Mouse (Mus musculus) lung, embryonic 15.5 days (tissue): ENCODE data around the gene Tspan18. TPM values are rescaled to one million over a fixed set of nuclear protein-coding genes. Genes with fewer than 3 reads are reported as not detected.

Experiments used
- ATAC-seq: fragments of 200-750 bp; cut with Nextera tagmentation; 2 replicates; pipeline ENCODE4 v1.8.0; 2017; ENCODE audit warnings: moderate number of reproducible peaks, borderline replicate concordance; ENCODE audit not compliant: low FRiP score, low TSS enrichment; ENCODE audit errors: extremely low read depth
- H3K27ac ChIP-seq: fragments of 300-500 bp; sonication (generic); 2 replicates; pipeline ENCODE4 v1.5.1; 2015; ENCODE audit warnings: moderate library complexity, mild to moderate bottlenecking, inconsistent platforms
- H3K27me3 ChIP-seq: fragments of 300-500 bp; sonication (generic); 2 replicates; pipeline ENCODE4 v1.6.1; 2015; ENCODE audit warnings: inconsistent platforms
- H3K36me3 ChIP-seq: fragments of 300-500 bp; sonication (generic); 2 replicates; pipeline ENCODE4 v1.6.1; 2015; ENCODE audit warnings: inconsistent platforms
- H3K4me1 ChIP-seq: fragments of 300-500 bp; sonication (generic); 2 replicates; pipeline ENCODE4 v1.6.1; 2015; ENCODE audit warnings: inconsistent platforms
- H3K4me2 ChIP-seq: fragments of 300-500 bp; sonication (generic); 2 replicates; pipeline ENCODE4 v1.6.1; 2015; ENCODE audit warnings: inconsistent platforms, mild to moderate bottlenecking, moderate library complexity
- H3K4me3 ChIP-seq: fragments of 300-500 bp; sonication (generic); 2 replicates; pipeline ENCODE4 v1.5.1; 2015; ENCODE audit warnings: mild to moderate bottlenecking, inconsistent platforms
- H3K9ac ChIP-seq: fragments of 300-500 bp; sonication (generic); 2 replicates; pipeline ENCODE4 v1.6.1; 2015; ENCODE audit warnings: inconsistent platforms
- H3K9me3 ChIP-seq: fragments of 300-500 bp; sonication (generic); 2 replicates; pipeline ENCODE4 v1.6.1; 2016; ENCODE audit warnings: inconsistent platforms
- WGBS: fragments of 180-500 bp; shearing (Covaris S2); methylation state at CpG from one replicate; pipeline ENCODE4 v1.1.7; 2015; 5-methylcytosine and 5-hydroxymethylcytosine counted together
- polyA plus RNA-seq: library from polyadenylated mRNA; unstranded; fragments of >200 nt; fragmentation: Nextera tagmentation; extraction: Ambion mirVana; gene quantifications from 2 replicates; pipeline ENCODE4 v1.2.1, GENCODE M21; 2015

Gene Tspan18
- polyA plus RNA-seq, 1 experiment from 2014 or later = 29.0 TPM

- no peak for ATAC-seq
- no peaks in the 10 kb centered on the region for H3K27me3 ChIP-seq
- WGBS = 90% methylated on average over 10 of the region's 10 CpGs
- no peak overlapping the region for H3K27ac ChIP-seq
- H3K4me1 ChIP-seq = peaks cover 14% of the 10 kb centered on the region
- no peak overlapping the region for H3K9ac ChIP-seq
- H3K4me3 ChIP-seq = no peak overlapping the region
- no peaks in the 10 kb centered on the region for H3K36me3 ChIP-seq
- H3K9me3 ChIP-seq = no peaks in the 10 kb centered on the region
- no peak overlapping the region for H3K4me2 ChIP-seq
These were observed 64.7 kb downstream of the Tspan18 start for GRCm38 (mm10) chr2:93269611-93270010.

GRCm38 (mm10) chr2:93268711-93269270 is 65.5 kb downstream of the Tspan18 start:
- no peak overlapping the region for H3K9ac ChIP-seq
- no peaks in the 10 kb centered on the region for H3K27me3 ChIP-seq
- H3K36me3 ChIP-seq = no peaks in the 10 kb centered on the region
- H3K4me3 ChIP-seq = no peak overlapping the region
- no peak overlapping the region for H3K4me2 ChIP-seq
- WGBS = 84% methylated on average over 3 of the region's 3 CpGs
- H3K27ac ChIP-seq = peak overlapping the region; percentile 69
- no peak for ATAC-seq
- peaks cover 14% of the 10 kb centered on the region for H3K4me1 ChIP-seq
- no peaks in the 10 kb centered on the region for H3K9me3 ChIP-seq

GRCm38 (mm10) chr2:93267791-93268190 is 66.5 kb downstream of the Tspan18 start:
- H3K4me2 ChIP-seq = no peak overlapping the region
- peak overlapping the region; percentile 27; the same call in 1 of the 2 replicates for H3K27ac ChIP-seq
- H3K27me3 ChIP-seq = no peaks in the 10 kb centered on the region
- peak; percentile 61 for ATAC-seq
- H3K4me1 ChIP-seq = peaks cover 17% of the 10 kb centered on the region
- H3K9ac ChIP-seq = no peak overlapping the region
- no peaks in the 10 kb centered on the region for H3K9me3 ChIP-seq
- no peak overlapping the region for H3K4me3 ChIP-seq
- 37% methylated on average over 4 of the region's 4 CpGs for WGBS
- no peaks in the 10 kb centered on the region for H3K36me3 ChIP-seq

- Histone ChIP-seq H3K27ac (no peak overlapping the region), H3K4me3 (no peak overlapping the region), H3K9me3 (no peaks in the 10 kb centered on the region), H3K9ac (no peak overlapping the region), H3K4me2 (no peak overlapping the region), H3K27me3 (no peaks in the 10 kb centered on the region), H3K4me1 (peaks cover 23% of the 10 kb centered on the region), H3K36me3 (no peaks in the 10 kb centered on the region)
- no peak for ATAC-seq
- WGBS = 62% methylated on average over 7 of the region's 7 CpGs
These were observed 67.6 kb downstream of the Tspan18 start for GRCm38 (mm10) chr2:93266565-93267169.

- Histone ChIP-seq H3K4me2 (no peak overlapping the region), H3K9me3 (no peaks in the 10 kb centered on the region), H3K36me3 (no peaks in the 10 kb centered on the region), H3K4me1 (peaks cover 25% of the 10 kb centered on the region), H3K27ac (peak overlapping the region; percentile 21; the same call in 1 of the 2 replicates), H3K9ac (no peak overlapping the region), H3K27me3 (no peaks in the 10 kb centered on the region), H3K4me3 (no peak overlapping the region)
- WGBS = 49% methylated on average over 5 of the region's 5 CpGs
- peak; percentile 21; the same call in 1 of the 2 replicates for ATAC-seq
These were observed 71.7 kb downstream of the Tspan18 start for GRCm38 (mm10) chr2:93262291-93263285.

- H3K27me3 ChIP-seq = no peaks in the 10 kb centered on the region
- H3K36me3 ChIP-seq = no peaks in the 10 kb centered on the region
- peak; percentile 48; the same call in 1 of the 2 replicates for ATAC-seq
- H3K9ac ChIP-seq = no peak overlapping the region
- 52% methylated on average over 6 of the region's 6 CpGs for WGBS
- no peaks in the 10 kb centered on the region for H3K9me3 ChIP-seq
- peak overlapping the region; percentile 56 for H3K27ac ChIP-seq
- no peak overlapping the region for H3K4me3 ChIP-seq
- no peak overlapping the region for H3K4me2 ChIP-seq
- H3K4me1 ChIP-seq = peaks cover 28% of the 10 kb centered on the region
These were observed 72.6 kb downstream of the Tspan18 start for GRCm38 (mm10) chr2:93261521-93262290.

GRCm38 (mm10) chr2:93257634-93258033 is 76.7 kb downstream of the Tspan18 start:
- WGBS = 44% methylated on average over 4 of the region's 4 CpGs
- no peak for ATAC-seq
- H3K4me2 ChIP-seq = no peak overlapping the region
- peaks cover 24% of the 10 kb centered on the region for H3K4me1 ChIP-seq
- no peak overlapping the region for H3K27ac ChIP-seq
- no peaks in the 10 kb centered on the region for H3K36me3 ChIP-seq
- no peak overlapping the region for H3K4me3 ChIP-seq
- no peaks in the 10 kb centered on the region for H3K9me3 ChIP-seq
- no peaks in the 10 kb centered on the region for H3K27me3 ChIP-seq
- H3K9ac ChIP-seq = no peak overlapping the region

- no peaks in the 10 kb centered on the region for H3K36me3 ChIP-seq
- H3K9me3 ChIP-seq = no peaks in the 10 kb centered on the region
- no peak overlapping the region for H3K4me2 ChIP-seq
- H3K9ac ChIP-seq = no peak overlapping the region
- no peaks in the 10 kb centered on the region for H3K27me3 ChIP-seq
- H3K4me3 ChIP-seq = no peak overlapping the region
- WGBS = 74% methylated on average over 8 of the region's 8 CpGs
- no peak overlapping the region for H3K27ac ChIP-seq
- ATAC-seq = 0 out of 2 replicates have a peak, but pooled peaks have one; percentile 12
- peaks cover 20% of the 10 kb centered on the region for H3K4me1 ChIP-seq
These were observed 77.4 kb downstream of the Tspan18 start for GRCm38 (mm10) chr2:93256735-93257405.

- Histone ChIP-seq H3K4me3 (no peak overlapping the region), H3K27ac (no peak overlapping the region), H3K9ac (no peak overlapping the region), H3K4me1 (0 out of 2 replicates have a peak, but pooled peaks cover under 1% of the 10 kb centered on the region), H3K4me2 (no peak overlapping the region), H3K27me3 (no peaks in the 10 kb centered on the region), H3K36me3 (no peaks in the 10 kb centered on the region), H3K9me3 (no peaks in the 10 kb centered on the region)
- ATAC-seq = no peak
- WGBS = 43% methylated on average over 9 of the region's 9 CpGs
These were observed 81.9 kb downstream of the Tspan18 start for GRCm38 (mm10) chr2:93252356-93252755.

GRCm38 (mm10) chr2:93250611-93251010 is 83.7 kb downstream of the Tspan18 start:
- Histone ChIP-seq H3K4me1 (no peaks in the 10 kb centered on the region), H3K4me3 (no peak overlapping the region), H3K9me3 (no peaks in the 10 kb centered on the region), H3K9ac (no peak overlapping the region), H3K27ac (no peak overlapping the region), H3K27me3 (no peaks in the 10 kb centered on the region), H3K36me3 (no peaks in the 10 kb centered on the region), H3K4me2 (no peak overlapping the region)
- WGBS = 85% methylated on average over 7 of the region's 7 CpGs
- no peak for ATAC-seq

GRCm38 (mm10) chr2:93249058-93249457 is 85.2 kb downstream of the Tspan18 start:
- H3K4me1 ChIP-seq = no peaks in the 10 kb centered on the region
- no peak overlapping the region for H3K4me3 ChIP-seq
- 85% methylated on average over 6 of the region's 6 CpGs for WGBS
- no peak overlapping the region for H3K27ac ChIP-seq
- H3K9ac ChIP-seq = no peak overlapping the region
- no peaks in the 10 kb centered on the region for H3K9me3 ChIP-seq
- no peaks in the 10 kb centered on the region for H3K27me3 ChIP-seq
- no peak for ATAC-seq
- H3K4me2 ChIP-seq = no peak overlapping the region
- H3K36me3 ChIP-seq = no peaks in the 10 kb centered on the region
